Mouse (Mus musculus): ENCODE measurements at regions not wholly inside any gene's neighbourhood (a gene's known extent, or its start where the extent isn't known, plus 50 kb on each side); places are given as distances from the start of the nearest gene placed in this dataset.

DNA sequence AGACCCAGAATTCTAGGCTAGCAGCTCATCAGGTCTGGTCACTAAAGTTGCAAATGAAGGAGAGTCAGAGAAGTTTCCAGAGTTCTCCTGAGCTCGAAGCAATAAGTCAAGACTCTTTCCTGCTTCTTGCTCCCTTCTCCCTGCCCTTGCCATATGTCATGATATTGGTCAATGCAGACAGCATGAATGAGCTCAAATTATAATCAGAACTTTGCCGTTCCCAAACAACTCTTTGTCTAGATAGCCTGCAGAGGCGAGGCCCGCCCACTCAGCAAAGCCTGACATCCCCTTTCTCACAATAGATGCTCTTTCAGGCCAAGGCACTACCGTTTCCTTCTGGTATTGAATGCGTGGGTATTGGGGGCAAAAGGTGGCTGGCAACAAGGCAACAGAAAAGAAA, 204.0 kb upstream of the Ncam1 start:
- WGBS, result 49% methylated on average over 6 of the region's 6 CpGs
- H3K9ac ChIP-seq, result no peak overlapping the region
- H3K36me3 ChIP-seq (replicated peaks; ENCODE audit: control insufficient read depth, insufficient read depth), result no peaks in the 10 kb centered on the region
- H3K9me3 ChIP-seq (ENCODE audit: control insufficient read depth, low read length), result no peaks in the 10 kb centered on the region
- no peaks in the 10 kb centered on the region for H3K27me3 ChIP-seq (ENCODE audit: control insufficient read depth, insufficient read depth, low read length)
- H3K4me3 ChIP-seq (replicated peaks; ENCODE audit: low read length), result no peak overlapping the region
- DNase-seq (ENCODE audit: low spot score) (no peak), ATAC-seq (ENCODE audit: low FRiP score) (no peak)
- no peak overlapping the region for H3K4me2 ChIP-seq (replicated peaks)
- H3K4me1 ChIP-seq (replicated peaks; ENCODE audit: control insufficient read depth, insufficient read depth, low read length), result peaks cover 19% of the 10 kb centered on the region
- no peak overlapping the region for H3K27ac ChIP-seq

DNA sequence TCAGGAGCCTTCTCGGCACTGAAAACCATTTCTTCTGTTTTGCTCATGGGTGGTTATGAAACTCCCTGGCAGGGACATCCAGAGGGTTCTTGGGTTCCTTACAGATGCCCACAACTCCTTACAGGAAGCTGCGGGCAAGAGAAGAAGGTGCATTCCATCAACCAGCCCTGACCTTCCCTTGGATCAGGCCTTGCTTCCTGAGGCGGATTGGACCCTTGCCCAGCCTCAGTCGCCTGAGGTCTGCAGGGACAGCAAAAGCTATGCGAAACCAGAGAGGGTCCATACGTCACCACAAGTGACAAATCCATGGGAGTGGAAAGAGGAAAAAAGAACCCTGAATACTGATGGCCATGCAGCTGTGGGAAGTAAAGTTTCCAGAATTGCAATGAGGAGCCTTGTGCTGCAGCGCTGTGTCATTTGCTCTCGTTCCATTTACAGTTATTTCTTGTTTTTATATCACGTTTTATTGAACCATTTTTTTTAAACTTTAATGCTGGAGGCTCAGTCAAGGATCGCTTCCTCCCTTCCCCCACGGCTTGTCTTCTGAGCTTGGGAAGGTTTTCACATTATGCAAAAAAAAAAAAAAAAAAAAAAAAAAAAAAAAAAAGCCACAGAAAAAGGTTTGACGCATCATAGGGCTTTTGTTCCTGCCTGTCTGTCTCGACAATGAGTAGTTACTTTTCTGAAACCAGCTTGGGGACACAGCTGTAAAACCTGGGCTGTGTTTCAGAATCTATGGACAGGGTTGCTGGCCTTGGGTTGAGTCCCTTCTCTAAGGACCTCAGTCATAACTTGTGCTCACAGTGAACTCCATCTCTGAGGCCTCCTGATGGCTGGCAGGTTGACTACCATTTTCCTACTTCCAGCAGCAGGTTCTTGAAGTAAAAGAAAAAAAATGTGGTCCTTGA, 202.0 kb upstream of the Ncam1 start:
- DNase-seq (ENCODE audit: low spot score), result peak; percentile 41
- Histone ChIP-seq H3K36me3 (replicated peaks; ENCODE audit: control insufficient read depth, insufficient read depth) (no peaks in the 10 kb centered on the region), H3K4me3 (replicated peaks; ENCODE audit: low read length) (no peak overlapping the region), H3K4me2 (replicated peaks) (no peak overlapping the region), H3K9ac (no peak overlapping the region), H3K4me1 (replicated peaks; ENCODE audit: control insufficient read depth, insufficient read depth, low read length) (peaks cover 13% of the 10 kb centered on the region), H3K27me3 (ENCODE audit: control insufficient read depth, insufficient read depth, low read length) (no peaks in the 10 kb centered on the region), H3K9me3 (ENCODE audit: control insufficient read depth, low read length) (peaks cover 7% of the 10 kb centered on the region), H3K27ac (no peak overlapping the region; the same call in none of the 2 replicates)
- no peak for ATAC-seq (ENCODE audit: low FRiP score)
- WGBS, result 54% methylated on average over 13 of the region's 13 CpGs

DNA sequence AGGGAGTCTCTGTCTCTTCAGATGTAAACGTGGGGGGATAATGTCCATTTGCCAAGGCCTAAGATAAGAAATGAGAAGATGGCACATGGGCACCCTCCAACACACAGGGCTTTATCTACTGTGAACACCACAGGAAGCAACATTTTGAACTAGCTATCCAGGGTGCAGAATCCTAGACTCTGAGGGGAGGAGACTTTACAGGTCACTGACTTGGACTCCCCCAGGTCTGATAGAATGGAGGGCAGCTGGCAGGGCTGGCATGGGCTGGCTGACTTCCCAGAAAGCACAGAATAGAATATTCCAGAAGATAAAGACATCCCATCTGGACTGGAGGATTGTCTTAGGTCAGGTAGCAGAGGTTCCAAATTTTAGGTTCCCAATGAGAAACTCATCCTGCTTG, 201.2 kb upstream of the Ncam1 start:
- Histone ChIP-seq H3K9me3 (ENCODE audit: control insufficient read depth, low read length) (peaks cover 14% of the 10 kb centered on the region), H3K27ac (no peak overlapping the region), H3K4me3 (replicated peaks; ENCODE audit: low read length) (no peak overlapping the region), H3K4me1 (replicated peaks; ENCODE audit: control insufficient read depth, insufficient read depth, low read length) (0 out of 2 replicates have a peak, but pooled peaks cover 9% of the 10 kb centered on the region), H3K9ac (no peak overlapping the region), H3K27me3 (ENCODE audit: control insufficient read depth, insufficient read depth, low read length) (no peaks in the 10 kb centered on the region), H3K4me2 (replicated peaks) (no peak overlapping the region), H3K36me3 (replicated peaks; ENCODE audit: control insufficient read depth, insufficient read depth) (no peaks in the 10 kb centered on the region)
- no peak for ATAC-seq (ENCODE audit: low FRiP score)
- WGBS, result 65% methylated on average over 1 of the region's 1 CpGs
- DNase-seq (ENCODE audit: low spot score), result no peak

DNA sequence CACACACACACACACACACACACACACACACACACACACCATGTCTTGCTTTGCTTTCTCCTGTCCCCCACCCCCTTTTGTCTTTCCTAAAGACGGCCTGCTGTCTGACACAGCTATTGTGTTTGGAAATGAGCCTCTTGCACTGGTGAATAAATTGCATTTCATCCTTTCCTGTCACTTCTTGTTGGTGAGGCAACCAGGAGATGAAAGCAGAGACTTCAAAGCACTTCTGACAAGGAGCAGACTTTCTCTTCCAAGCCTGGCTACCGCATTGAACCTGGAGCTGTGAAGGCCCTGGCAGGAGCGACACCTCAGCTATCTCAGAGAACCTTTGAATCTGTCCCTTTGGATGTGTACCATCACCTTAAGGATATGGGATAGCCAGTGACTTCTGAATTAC, 199.4 kb upstream of the Ncam1 start:
- Histone ChIP-seq H3K4me3 (replicated peaks; ENCODE audit: low read length) (no peak overlapping the region), H3K4me2 (replicated peaks) (no peak overlapping the region), H3K36me3 (replicated peaks; ENCODE audit: control insufficient read depth, insufficient read depth) (no peaks in the 10 kb centered on the region), H3K27me3 (ENCODE audit: control insufficient read depth, insufficient read depth, low read length) (no peaks in the 10 kb centered on the region), H3K27ac (no peak overlapping the region), H3K4me1 (replicated peaks; ENCODE audit: control insufficient read depth, insufficient read depth, low read length) (0 out of 2 replicates have a peak, but pooled peaks cover 9% of the 10 kb centered on the region), H3K9ac (no peak overlapping the region), H3K9me3 (ENCODE audit: control insufficient read depth, low read length) (peaks cover 17% of the 10 kb centered on the region)
- DNase-seq (ENCODE audit: low spot score), result no peak
- ATAC-seq (ENCODE audit: low FRiP score), result no peak
- 32% methylated on average over 3 of the region's 3 CpGs for whole genome bisulfite sequencing

DNA sequence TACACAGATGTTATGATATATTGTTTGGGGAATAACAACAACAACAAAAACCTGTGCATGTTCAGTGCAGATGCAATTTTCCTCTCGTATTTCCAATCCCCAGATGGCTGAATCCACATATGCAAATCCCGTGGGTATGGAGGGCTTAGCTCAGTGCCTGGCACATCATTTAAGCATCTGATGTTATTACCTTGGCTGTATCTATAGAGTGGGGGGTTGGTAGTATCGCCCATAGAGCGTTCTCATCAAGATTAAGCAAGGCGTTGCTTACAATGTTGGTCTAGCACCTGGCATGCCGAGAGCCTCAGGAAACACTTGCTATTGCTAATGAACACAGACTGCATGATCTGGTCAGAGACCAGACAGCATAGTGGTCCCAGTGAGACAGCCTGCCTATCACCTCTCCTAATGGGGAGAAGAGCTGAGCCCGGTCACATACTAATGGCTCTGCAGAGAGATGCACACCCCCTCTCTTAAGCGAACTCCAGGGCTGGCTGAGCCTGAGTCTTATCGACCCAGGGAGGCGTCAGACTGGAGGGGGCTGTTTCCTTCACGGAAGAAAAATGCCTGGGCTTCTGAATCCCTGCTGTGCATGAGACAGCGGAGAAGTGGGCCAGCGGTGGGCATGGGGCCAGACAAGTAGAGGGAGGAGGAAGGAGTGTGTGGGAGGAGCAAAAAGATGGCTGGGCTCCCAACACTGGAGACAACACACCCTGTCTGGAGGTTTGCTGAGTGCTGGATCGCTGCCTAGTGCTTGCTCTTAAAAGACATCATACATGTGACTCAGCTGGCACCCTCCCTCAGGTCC, 190.9 kb upstream of the Ncam1 start:
- peaks cover 3% of the 10 kb centered on the region; the same call in 1 of the 2 replicates for H3K9me3 ChIP-seq (ENCODE audit: control insufficient read depth, low read length)
- no peaks in the 10 kb centered on the region for H3K36me3 ChIP-seq (replicated peaks; ENCODE audit: control insufficient read depth, insufficient read depth)
- DNase-seq (ENCODE audit: low spot score) (peak; percentile 70), ATAC-seq (ENCODE audit: low FRiP score) (peak; percentile 86)
- H3K9ac ChIP-seq, result no peak overlapping the region
- no peak overlapping the region for H3K4me3 ChIP-seq (replicated peaks; ENCODE audit: low read length)
- H3K27me3 ChIP-seq (ENCODE audit: control insufficient read depth, insufficient read depth, low read length), result no peaks in the 10 kb centered on the region
- 0 out of 2 replicates have a peak overlapping the region, but pooled peaks have one; percentile 6 for H3K4me2 ChIP-seq (replicated peaks)
- 0 out of 2 replicates have a peak overlapping the region, but pooled peaks have one; percentile 27 for H3K27ac ChIP-seq
- 39% methylated on average over 14 of the region's 14 CpGs for WGBS
- peaks cover 10% of the 10 kb centered on the region; the same call in 1 of the 2 replicates for H3K4me1 ChIP-seq (replicated peaks; ENCODE audit: control insufficient read depth, insufficient read depth, low read length)

DNA sequence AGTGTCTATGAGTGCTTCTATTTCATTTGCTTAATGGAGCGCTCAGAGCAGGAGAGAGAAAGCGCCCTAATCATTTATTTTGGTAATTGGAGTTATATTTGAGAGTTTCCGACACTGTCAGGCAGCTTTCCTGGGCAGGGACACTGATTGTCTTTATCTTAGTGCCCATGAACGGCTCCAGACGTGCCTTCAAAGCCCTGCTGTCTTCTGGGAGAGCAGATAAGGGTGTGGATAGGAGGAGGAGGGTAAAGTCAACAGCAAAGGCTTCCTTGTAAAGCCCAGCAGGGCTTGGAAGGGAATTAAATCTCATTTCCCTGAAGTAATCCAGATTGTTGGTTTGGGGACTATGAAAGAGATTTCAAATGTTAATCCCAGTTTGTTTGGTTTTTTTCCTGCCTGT, 189.3 kb upstream of the Ncam1 start:
- Histone ChIP-seq H3K9me3 (ENCODE audit: control insufficient read depth, low read length) (peaks cover 3% of the 10 kb centered on the region; the same call in 1 of the 2 replicates), H3K36me3 (replicated peaks; ENCODE audit: control insufficient read depth, insufficient read depth) (no peaks in the 10 kb centered on the region), H3K27ac (no peak overlapping the region), H3K4me3 (replicated peaks; ENCODE audit: low read length) (no peak overlapping the region), H3K9ac (no peak overlapping the region), H3K27me3 (ENCODE audit: control insufficient read depth, insufficient read depth, low read length) (no peaks in the 10 kb centered on the region), H3K4me2 (replicated peaks) (no peak overlapping the region), H3K4me1 (replicated peaks; ENCODE audit: control insufficient read depth, insufficient read depth, low read length) (peaks cover 10% of the 10 kb centered on the region; the same call in 1 of the 2 replicates)
- DNase-seq (ENCODE audit: low spot score), result no peak
- ATAC-seq (ENCODE audit: low FRiP score), result no peak
- 51% methylated on average over 5 of the region's 5 CpGs for WGBS

DNA sequence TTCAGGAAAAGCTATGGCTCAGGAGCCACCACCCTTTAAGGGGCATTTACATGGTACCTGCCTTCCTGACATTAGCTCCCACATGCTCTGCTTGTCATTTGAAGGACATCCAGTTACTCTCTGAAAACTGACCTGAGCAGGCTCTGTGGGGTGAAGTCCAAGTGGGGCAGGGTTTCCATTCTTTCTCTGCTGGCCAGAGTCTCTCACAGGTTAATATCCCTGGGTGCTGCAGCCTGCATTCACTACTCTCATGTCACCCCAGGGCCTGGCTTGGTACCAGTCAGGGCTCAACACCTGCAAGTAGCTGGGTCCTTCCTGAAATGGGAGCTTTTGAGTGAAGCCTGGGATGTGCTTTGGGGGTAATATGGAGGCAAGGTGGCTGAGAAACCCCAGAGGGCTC, 188.8 kb upstream of the Ncam1 start:
- ATAC-seq (ENCODE audit: low FRiP score) (no peak), DNase-seq (ENCODE audit: low spot score) (no peak)
- Histone ChIP-seq H3K4me2 (replicated peaks) (no peak overlapping the region), H3K4me1 (replicated peaks; ENCODE audit: control insufficient read depth, insufficient read depth, low read length) (peaks cover 10% of the 10 kb centered on the region; the same call in 1 of the 2 replicates), H3K9me3 (ENCODE audit: control insufficient read depth, low read length) (peaks cover 3% of the 10 kb centered on the region; the same call in 1 of the 2 replicates), H3K4me3 (replicated peaks; ENCODE audit: low read length) (no peak overlapping the region), H3K36me3 (replicated peaks; ENCODE audit: control insufficient read depth, insufficient read depth) (no peaks in the 10 kb centered on the region), H3K9ac (no peak overlapping the region), H3K27ac (no peak overlapping the region), H3K27me3 (ENCODE audit: control insufficient read depth, insufficient read depth, low read length) (no peaks in the 10 kb centered on the region)

DNA sequence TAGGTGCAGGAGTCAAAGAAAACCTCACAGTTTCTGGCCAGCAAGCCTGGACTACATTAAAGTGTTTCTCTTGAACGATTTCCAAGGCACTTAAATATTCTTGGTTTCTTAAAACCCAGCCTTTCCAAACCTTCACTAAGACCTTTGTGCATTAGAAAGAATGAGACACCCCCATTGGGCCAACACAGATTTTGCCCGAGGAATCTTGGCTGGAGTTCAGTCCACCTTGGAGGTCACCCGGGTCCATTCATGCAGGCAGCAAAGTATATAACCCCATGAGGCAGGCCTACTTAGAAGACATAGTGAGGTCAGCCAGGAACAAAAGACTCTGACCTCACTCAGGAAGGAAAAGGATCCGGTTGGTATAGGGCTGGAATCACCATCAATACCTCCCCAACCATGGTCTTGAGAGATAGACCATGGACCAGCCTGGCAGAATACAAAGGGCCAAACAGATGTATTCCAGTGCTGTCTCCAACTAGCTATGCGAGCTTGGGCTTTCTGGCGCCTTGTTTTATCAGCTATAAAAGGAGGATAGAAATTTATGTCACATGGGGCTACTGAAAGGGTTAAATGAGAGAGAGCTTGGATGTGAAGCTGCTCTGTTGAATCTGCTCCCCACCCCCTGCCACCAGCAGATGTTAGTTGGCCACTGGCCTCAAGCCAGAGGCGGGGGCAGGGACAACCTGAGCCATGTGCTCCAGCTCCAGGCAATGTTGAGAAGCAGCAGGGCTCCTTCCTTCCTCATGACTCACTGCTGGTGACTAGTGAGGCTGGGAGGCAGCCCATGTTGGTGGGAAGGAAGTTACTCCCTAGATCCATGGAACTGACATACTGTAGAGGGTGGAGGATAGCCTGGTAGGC, 181.9 kb upstream of the Ncam1 start:
- H3K9me3 ChIP-seq (ENCODE audit: control insufficient read depth, low read length), result peaks cover 2% of the 10 kb centered on the region; the same call in 1 of the 2 replicates

More for the DNA sequence above, 181.9 kb upstream of the Ncam1 start:
- no peak overlapping the region for H3K9ac ChIP-seq
- peaks cover 6% of the 10 kb centered on the region; the same call in 1 of the 2 replicates for H3K4me1 ChIP-seq (replicated peaks; ENCODE audit: control insufficient read depth, insufficient read depth, low read length)
- H3K27me3 ChIP-seq (ENCODE audit: control insufficient read depth, insufficient read depth, low read length), result no peaks in the 10 kb centered on the region
- H3K36me3 ChIP-seq (replicated peaks; ENCODE audit: control insufficient read depth, insufficient read depth), result no peaks in the 10 kb centered on the region
- ATAC-seq (ENCODE audit: low FRiP score) (peak; percentile 37; the same call in 1 of the 2 replicates), DNase-seq (ENCODE audit: low spot score) (peak; percentile 68)
- H3K4me2 ChIP-seq (replicated peaks), result no peak overlapping the region
- H3K27ac ChIP-seq, result no peak overlapping the region
- WGBS, result 47% methylated on average over 7 of the region's 7 CpGs
- no peak overlapping the region for H3K4me3 ChIP-seq (replicated peaks; ENCODE audit: low read length)

All from hindbrain, embryonic 14.5 days (tissue).